Mouse (Mus musculus): ENCODE data around the gene Ube4a. TPM values are rescaled to one million over a fixed set of nuclear protein-coding genes. Genes with fewer than 3 reads are reported as not detected.

Gene Ube4a
- polyA plus RNA-seq, 1 experiment, result 2.0 TPM

- Histone ChIP-seq H3K4me3 (replicated peaks) (peak overlapping the region; percentile 97), H3K4me1 (peaks cover 38% of the 10 kb centered on the region), H3K9me3 (no peaks in the 10 kb centered on the region), H3K27me3 (replicated peaks) (peaks cover 5% of the 10 kb centered on the region), H3K36me3 (replicated peaks; ENCODE audit: low read length) (peaks cover 28% of the 10 kb centered on the region)
- TF ChIP-seq GATA1 (IDR thresholded peaks at IDR 0.05; ENCODE audit: borderline replicate concordance, low read length) (no peak), FLI1 (IDR thresholded peaks at IDR 0.05; ENCODE audit: low read length) (no peak)
Observed at GRCm38 (mm10) chr9:44965833-44966466, 550 bp upstream of the Ube4a start.

- Histone ChIP-seq H3K27me3 (replicated peaks) (no peaks in the 10 kb centered on the region), H3K36me3 (replicated peaks; ENCODE audit: low read length) (peaks cover 96% of the 10 kb centered on the region), H3K9me3 (no peaks in the 10 kb centered on the region), H3K4me3 (replicated peaks) (no peak overlapping the region), H3K4me1 (no peaks in the 10 kb centered on the region)
- TF ChIP-seq GATA1 (IDR thresholded peaks at IDR 0.05; ENCODE audit: borderline replicate concordance, low read length) (no peak), FLI1 (IDR thresholded peaks at IDR 0.05; ENCODE audit: low read length) (no peak)
Observed at GRCm38 (mm10) chr9:44954432-44954831, 11.0 kb downstream of the Ube4a start.

GRCm38 (mm10) chr9:44947836-44948235 is 17.6 kb downstream of the Ube4a start:
- no peaks in the 10 kb centered on the region for H3K4me1 ChIP-seq
- no peaks in the 10 kb centered on the region for H3K9me3 ChIP-seq
- H3K4me3 ChIP-seq (replicated peaks), result no peak overlapping the region
- TF ChIP-seq FLI1 (IDR thresholded peaks at IDR 0.05; ENCODE audit: low read length) (no peak), GATA1 (IDR thresholded peaks at IDR 0.05; ENCODE audit: borderline replicate concordance, low read length) (no peak)
- H3K27me3 ChIP-seq (replicated peaks), result no peaks in the 10 kb centered on the region
- peaks cover 100% of the 10 kb centered on the region for H3K36me3 ChIP-seq (replicated peaks; ENCODE audit: low read length)

- TF ChIP-seq GATA1 (IDR thresholded peaks at IDR 0.05; ENCODE audit: borderline replicate concordance, low read length) (no peak), FLI1 (IDR thresholded peaks at IDR 0.05; ENCODE audit: low read length) (no peak)
- H3K27me3 ChIP-seq (replicated peaks), result no peaks in the 10 kb centered on the region
- no peaks in the 10 kb centered on the region for H3K4me1 ChIP-seq
- H3K36me3 ChIP-seq (replicated peaks; ENCODE audit: low read length), result peaks cover 100% of the 10 kb centered on the region
- H3K4me3 ChIP-seq (replicated peaks), result no peak overlapping the region
- no peaks in the 10 kb centered on the region for H3K9me3 ChIP-seq
Observed at GRCm38 (mm10) chr9:44946185-44946695, 19.2 kb downstream of the Ube4a start.

GRCm38 (mm10) chr9:44942421-44942820 is 23.0 kb downstream of the Ube4a start:
- H3K36me3 ChIP-seq (replicated peaks; ENCODE audit: low read length), result peaks cover 99% of the 10 kb centered on the region
- no peaks in the 10 kb centered on the region for H3K9me3 ChIP-seq
- no peak overlapping the region for H3K4me3 ChIP-seq (replicated peaks)
- H3K4me1 ChIP-seq, result no peaks in the 10 kb centered on the region
- TF ChIP-seq FLI1 (IDR thresholded peaks at IDR 0.05; ENCODE audit: low read length) (no peak), GATA1 (IDR thresholded peaks at IDR 0.05; ENCODE audit: borderline replicate concordance, low read length) (no peak)
- no peaks in the 10 kb centered on the region for H3K27me3 ChIP-seq (replicated peaks)

GRCm38 (mm10) chr9:44941756-44942155 is 23.6 kb downstream of the Ube4a start:
- Histone ChIP-seq H3K27me3 (replicated peaks) (no peaks in the 10 kb centered on the region), H3K4me3 (replicated peaks) (no peak overlapping the region), H3K9me3 (no peaks in the 10 kb centered on the region), H3K4me1 (no peaks in the 10 kb centered on the region), H3K36me3 (replicated peaks; ENCODE audit: low read length) (peaks cover 99% of the 10 kb centered on the region)
- no peak for TF ChIP-seq FLI1 (IDR thresholded peaks at IDR 0.05; ENCODE audit: low read length)
- no peak for TF ChIP-seq GATA1 (IDR thresholded peaks at IDR 0.05; ENCODE audit: borderline replicate concordance, low read length)

- H3K4me3 ChIP-seq (replicated peaks), result peak overlapping the region; percentile 99
- no peak for TF ChIP-seq FLI1 (IDR thresholded peaks at IDR 0.05; ENCODE audit: low read length)
- TF ChIP-seq GATA1 (IDR thresholded peaks at IDR 0.05; ENCODE audit: borderline replicate concordance, low read length), result no peak
- peaks cover 25% of the 10 kb centered on the region for H3K4me1 ChIP-seq
- no peaks in the 10 kb centered on the region for H3K27me3 ChIP-seq (replicated peaks)
- peaks cover 41% of the 10 kb centered on the region for H3K36me3 ChIP-seq (replicated peaks; ENCODE audit: low read length)
- no peaks in the 10 kb centered on the region for H3K9me3 ChIP-seq
Observed at GRCm38 (mm10) chr9:44921543-44921942, 43.9 kb downstream of the Ube4a start.

GRCm38 (mm10) chr9:44921123-44921468 is 44.3 kb downstream of the Ube4a start:
- Histone ChIP-seq H3K27me3 (replicated peaks) (no peaks in the 10 kb centered on the region), H3K9me3 (no peaks in the 10 kb centered on the region), H3K4me1 (peaks cover 25% of the 10 kb centered on the region), H3K36me3 (replicated peaks; ENCODE audit: low read length) (peaks cover 36% of the 10 kb centered on the region), H3K4me3 (replicated peaks) (peak overlapping the region; percentile 99)
- no peak for TF ChIP-seq FLI1 (IDR thresholded peaks at IDR 0.05; ENCODE audit: low read length)
- no peak for TF ChIP-seq GATA1 (IDR thresholded peaks at IDR 0.05; ENCODE audit: borderline replicate concordance, low read length)

- peaks cover 25% of the 10 kb centered on the region for H3K4me1 ChIP-seq
- H3K4me3 ChIP-seq (replicated peaks), result peak within 1 kb of the TSS; percentile 99
- H3K9me3 ChIP-seq, result no peaks in the 10 kb centered on the region
- H3K27me3 ChIP-seq (replicated peaks), result no peaks in the 10 kb centered on the region
- H3K36me3 ChIP-seq (replicated peaks; ENCODE audit: low read length), result peaks cover 33% of the 10 kb centered on the region
- no peak for TF ChIP-seq GATA1 (IDR thresholded peaks at IDR 0.05; ENCODE audit: borderline replicate concordance, low read length)
Observed at GRCm38 (mm10) chr9:44920374-44921122, 44.9 kb downstream of the Ube4a start, which contains the start of gene Atp5l. Gene Atp5l (minus strand): TSS chr9:44920742.

- Histone ChIP-seq H3K4me3 (replicated peaks) (peak overlapping the region; percentile 99), H3K36me3 (replicated peaks; ENCODE audit: low read length) (peaks cover 33% of the 10 kb centered on the region), H3K9me3 (no peaks in the 10 kb centered on the region), H3K27me3 (replicated peaks) (no peaks in the 10 kb centered on the region), H3K4me1 (peaks cover 28% of the 10 kb centered on the region)
- TF ChIP-seq GATA1 (IDR thresholded peaks at IDR 0.05; ENCODE audit: borderline replicate concordance, low read length) (no peak), FLI1 (IDR thresholded peaks at IDR 0.05; ENCODE audit: low read length) (no peak)
Observed at GRCm38 (mm10) chr9:44919606-44920005, 45.8 kb downstream of the Ube4a start.
